Mouse (Mus musculus) left cerebral cortex, postnatal 10 days (tissue): ENCODE measurements around the gene Ppp4c. TPM values are rescaled to one million over a fixed set of nuclear protein-coding genes. Genes with fewer than 3 reads are reported as not detected.

ENCODE experiments used
- DNase-seq, 2 experiments: peaks; one replicate each; pipeline ENCODE4 v3.0.0; 2021 to 2022; ENCODE audit warnings: low spot score in 2 of 2, mixed read lengths in 1 of 2; ENCODE audit errors: extremely low spot score in 1 of 2
- intact Hi-C: fragments of 180-260 bp; cut with DNase I; formaldehyde crosslinking; loops from one replicate; pipeline ENCODE4 v1.15.1; 2025
- total RNA-seq, 2 experiments: library from RNA; stranded (reverse); gene quantifications; 2 replicates each; pipeline ENCODE4 v1.2.3; 2021

The Ppp4c gene
- 10 to 100 TPM; 54.4 to 56.2 TPM for total RNA-seq

DNA sequence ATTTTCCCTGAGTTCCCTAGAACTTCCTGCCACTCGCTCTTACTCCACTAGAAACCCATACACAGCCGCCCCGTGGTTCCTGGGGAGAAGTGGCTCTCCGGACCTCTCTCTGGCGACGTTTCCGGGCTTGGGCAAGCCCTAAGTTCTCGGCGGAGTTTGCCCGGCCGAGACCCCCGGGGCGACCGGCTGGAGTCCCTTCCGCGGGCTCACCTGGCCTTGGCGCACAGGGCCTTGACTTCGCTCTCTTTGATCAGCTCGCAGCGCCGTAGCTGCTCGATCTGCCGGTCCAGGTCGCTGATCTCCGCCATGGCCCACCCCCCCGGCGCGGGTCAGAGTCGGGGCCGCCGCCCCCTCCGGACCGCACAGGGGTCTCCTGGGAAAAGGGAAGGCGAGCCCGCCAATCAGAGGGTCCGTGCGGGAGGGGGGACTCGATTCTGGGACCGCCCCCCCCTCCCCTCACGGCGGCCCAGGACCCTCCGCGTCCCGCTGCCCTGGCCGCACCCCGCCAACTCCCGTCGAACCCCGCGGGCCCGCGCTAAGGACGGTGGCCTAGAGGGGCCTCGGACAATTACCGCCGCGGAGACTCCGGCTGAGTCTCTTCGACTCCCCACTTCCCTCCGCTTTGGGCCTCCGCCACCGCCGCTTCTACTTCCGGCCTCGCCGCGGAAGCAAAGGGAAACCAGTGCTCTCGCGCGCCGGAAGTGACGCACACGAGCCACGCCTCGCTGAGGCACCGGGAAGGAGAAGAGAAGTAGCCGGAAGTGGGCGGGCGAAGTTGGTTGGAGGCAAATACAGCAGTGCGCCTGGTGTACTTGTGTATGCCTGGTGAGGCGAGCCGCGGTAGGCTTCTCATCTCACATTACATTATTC, at the start of gene Ppp4c:
Ppp4c (minus strand) TSS at position 646 of the 870 bp plus-strand sequence.
- intact Hi-C loops = no loop called here
- peak; percentile 95 to 99 for DNase-seq

DNA sequence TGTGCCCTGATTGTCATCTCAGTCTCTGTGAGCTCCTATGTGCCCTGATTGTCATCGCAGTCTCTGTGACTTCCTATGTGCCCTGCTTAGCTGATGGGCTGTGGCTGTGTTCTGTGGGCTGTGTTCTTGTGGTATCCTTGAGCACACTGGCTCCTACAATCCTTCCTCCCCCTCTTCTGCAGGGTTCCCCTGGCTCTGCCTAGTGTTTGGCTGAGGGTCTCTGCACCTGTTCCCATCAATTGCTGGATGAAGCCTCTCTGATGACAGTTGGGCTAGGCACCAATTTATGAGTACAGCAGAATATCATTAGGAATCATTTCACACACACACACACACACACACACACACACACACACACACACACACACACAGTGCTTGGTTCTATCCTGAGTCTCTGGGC, 41.0 kb upstream of the Ppp4c start:
- intact Hi-C loops = loop anchor here (2.0 kb wide), 1 partner anchor 272 kb away; no protein-coding TSS in a partner anchor
- no peak for DNase-seq

DNA sequence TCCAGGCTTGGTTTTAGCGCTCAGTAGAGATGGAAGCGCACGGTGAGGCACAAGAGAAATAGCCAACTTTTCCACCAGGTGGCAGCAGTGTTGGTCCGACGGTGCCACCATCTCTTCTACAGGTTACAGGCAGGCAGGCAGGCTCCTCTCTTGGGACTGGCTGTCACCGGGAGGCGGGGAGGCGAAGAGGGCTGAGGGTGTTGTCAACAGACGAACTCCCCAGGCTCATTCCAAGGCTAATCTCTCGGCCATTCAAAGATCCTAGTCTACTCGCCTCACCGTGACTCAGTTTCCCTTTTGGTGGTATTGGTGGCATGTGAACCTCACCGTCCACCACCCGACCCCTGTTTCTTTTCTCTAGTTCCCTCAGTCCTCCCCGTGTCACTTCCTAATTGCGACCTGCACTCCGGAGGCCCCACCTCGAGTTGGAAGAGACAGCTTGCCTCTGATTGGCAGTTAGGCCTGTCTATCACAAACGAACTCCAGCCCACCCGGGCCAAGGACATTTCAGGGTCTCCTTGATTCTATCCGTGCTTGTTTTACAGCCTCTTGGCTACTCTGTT, 39.8 kb upstream of the Ppp4c start:
- DNase-seq = peak; percentile 73 to 81

DNA sequence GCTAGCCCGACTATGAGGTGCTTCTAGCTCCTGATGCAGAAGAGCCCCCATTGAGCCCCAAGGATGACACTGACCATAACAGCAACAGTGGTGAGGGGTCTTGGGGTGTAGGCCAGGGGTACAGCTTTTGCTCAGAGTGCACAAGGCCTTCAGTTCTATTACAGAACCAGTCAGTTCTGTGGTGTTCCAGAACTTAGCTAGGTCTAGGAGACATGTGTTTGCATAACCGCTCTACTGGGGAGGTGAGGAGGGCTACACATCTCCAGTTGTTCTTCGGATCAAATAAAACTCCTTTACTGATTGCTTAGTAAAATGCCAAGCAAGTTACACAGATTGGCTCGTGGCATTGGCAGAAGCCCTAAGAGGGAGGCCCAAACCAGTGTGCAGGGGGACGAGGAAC, 39.2 kb upstream of the Ppp4c start, which contains the start of gene 4930451I11Rik:
4930451I11Rik (minus strand) TSS at position 101 of the 400 bp plus-strand sequence.
- DNase-seq = no peak
- intact Hi-C loops = loop anchor here (2.0 kb wide), 1 partner anchor 279 kb away; no protein-coding TSS in a partner anchor

More for the DNA sequence above, 39.8 kb upstream of the Ppp4c start:
- intact Hi-C loops = loop anchor here (2.0 kb wide), 1 partner anchor 273 kb away; no protein-coding TSS in a partner anchor

DNA sequence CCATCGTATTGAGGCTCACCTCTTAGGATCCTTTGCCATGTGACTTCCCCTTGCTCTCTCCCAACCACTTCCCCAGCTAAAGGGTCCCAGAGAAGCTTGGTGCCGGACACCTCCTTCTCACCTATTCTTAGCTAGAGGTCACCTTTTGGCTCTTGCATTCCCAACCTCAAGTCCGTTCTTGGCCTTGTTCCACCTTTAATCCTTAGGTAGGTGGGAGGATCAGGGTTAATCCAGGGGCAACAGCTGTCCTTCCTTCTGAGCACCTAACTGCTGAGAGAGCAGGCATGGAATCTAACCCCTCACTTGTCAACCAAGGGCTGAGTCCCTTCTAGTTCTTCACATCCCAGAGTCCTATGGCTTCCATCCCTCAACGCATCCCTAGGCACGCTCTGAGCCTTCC, 33.7 kb upstream of the Ppp4c start:
- DNase-seq = no peak
- intact Hi-C loops = no loop called here

DNA sequence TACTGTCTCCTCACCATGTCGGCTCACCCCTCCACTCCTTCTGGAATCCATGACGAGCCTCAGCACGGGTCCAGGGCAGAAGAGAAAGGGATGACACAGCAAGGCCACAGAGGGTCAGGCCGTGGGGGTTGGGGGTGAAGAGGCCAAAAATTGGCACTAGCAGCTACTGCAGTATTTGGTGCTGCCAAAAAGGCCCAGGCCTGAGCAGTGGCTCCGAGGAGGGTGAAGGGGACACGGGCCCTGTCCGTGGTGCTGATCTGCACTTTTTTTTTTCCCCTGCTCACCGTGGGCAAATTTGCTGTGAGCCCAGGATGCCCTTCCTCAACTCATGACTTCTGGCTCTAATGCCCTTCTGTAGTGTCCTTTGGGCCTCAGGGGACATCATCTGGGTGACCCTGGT, 33.1 kb upstream of the Ppp4c start:
- DNase-seq = peak in 1 of 2 experiments; percentile 48
- intact Hi-C loops = no loop called here

DNA sequence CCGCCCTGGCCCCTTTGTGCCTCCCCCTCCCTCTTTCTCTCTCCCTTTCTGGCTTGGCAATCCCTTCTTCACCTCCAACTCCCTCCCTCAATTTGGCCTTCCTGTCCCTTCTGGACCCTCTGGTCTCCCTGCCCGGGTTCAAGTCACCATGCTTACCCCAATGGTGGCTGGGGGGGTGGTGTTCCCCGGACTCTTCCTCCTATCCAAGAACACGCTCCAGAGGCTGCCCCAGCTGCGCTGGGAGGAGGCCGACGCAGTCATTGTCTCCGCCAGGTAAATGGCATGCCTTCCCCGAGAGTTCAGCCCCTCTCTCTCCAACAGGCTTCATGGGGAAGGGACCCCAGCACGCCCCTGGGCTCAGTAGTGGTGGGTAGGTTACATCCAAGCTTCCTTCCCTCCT, 31.6 kb upstream of the Ppp4c start:
- no peak for DNase-seq
- intact Hi-C loops = loop anchor here (2.0 kb wide), 1 partner anchor 37 kb away; the partner anchor contains the start of gene Hirip3

DNA sequence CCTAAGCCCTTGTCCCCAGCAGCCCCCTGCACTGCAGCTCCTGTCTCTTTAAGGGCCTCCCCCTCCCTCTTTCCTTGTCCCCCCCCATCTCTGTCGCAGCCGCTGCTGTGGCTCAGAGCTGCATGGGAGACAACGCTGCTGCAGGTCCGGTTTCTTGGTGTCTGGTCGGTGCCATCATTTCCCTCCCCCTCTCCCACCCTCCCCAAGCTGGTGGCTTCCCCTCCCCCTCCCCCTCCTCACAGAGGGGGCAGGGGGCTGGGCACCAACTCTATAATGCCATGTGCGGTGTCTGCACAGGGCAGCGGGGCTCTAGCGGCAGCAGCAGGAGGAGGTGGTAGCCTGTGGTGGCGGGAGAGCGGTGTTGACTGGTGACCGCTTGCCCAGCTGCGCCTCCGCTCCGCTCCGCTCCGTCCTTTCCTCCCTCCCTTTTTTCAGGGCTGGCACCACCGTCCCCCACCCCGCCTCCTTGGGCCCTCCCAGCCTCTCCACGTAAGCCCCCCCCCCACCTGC, 31.0 kb upstream of the Ppp4c start:
- peak in 1 of 2 experiments; percentile 70 for DNase-seq
- intact Hi-C loops = loop anchor here (2.0 kb wide), 1 partner anchor 38 kb away; the partner anchor contains the start of gene Hirip3

DNA sequence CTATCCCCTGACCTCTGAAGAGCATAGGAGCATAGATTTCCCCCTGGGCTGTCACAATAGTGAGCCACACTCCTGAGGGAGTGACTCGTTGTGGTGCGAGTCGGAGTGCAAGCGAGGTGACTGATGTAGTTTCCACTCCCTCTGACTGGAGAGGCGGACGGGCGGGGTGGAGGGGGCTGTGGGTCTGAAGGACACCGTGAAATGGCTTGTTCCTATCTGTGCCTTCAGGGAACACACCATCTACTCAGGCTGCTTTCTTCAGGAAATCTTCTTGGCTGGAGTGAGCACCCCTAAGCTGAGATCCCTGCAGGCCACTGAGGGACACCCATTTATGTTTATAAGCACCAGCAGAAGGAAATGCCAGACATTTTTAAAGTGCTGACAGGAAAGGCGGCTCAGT, 30.4 kb upstream of the Ppp4c start:
- DNase-seq = peak in 1 of 2 experiments; percentile 49
- intact Hi-C loops = loop anchor here (2.0 kb wide), 1 partner anchor 38 kb away; the partner anchor contains the start of gene Hirip3

DNA sequence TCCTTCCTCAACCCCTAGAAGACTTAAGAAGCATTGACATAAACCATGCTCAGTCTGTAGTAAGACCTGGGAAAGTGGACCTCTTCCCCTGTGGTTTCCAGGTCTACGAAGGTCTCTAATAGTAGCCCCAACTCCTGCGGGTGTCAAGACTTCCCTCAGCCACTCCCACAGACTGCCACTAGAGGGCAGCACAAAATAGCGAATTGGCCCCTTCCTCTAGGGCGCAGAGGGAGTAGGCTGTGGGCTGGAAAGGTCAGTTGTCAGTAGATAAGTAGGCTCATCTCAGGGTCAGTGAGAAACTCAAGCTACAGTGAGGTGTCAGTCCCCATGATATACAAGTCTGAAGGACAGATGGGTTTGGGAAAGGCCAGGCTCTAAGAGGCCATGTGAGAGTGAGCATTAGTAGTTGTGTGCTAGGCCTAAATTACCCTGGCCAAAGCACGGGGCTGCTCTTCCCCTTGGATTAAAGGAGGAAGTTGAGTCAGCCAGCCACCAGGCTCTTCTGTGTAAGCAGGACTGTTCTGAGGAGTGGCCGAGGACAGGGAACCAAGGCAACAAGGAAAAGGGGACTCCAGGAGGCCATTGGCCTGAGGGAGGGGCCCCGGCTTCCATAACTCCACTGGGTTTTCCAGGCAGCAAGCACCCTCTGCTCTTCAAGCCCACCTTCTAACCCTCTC, 29.7 kb upstream of the Ppp4c start:
- peak; percentile 67 to 82 for DNase-seq
- intact Hi-C loops = loop anchor here (2.0 kb wide), 1 partner anchor 39 kb away; the partner anchor contains the start of gene Hirip3

DNA sequence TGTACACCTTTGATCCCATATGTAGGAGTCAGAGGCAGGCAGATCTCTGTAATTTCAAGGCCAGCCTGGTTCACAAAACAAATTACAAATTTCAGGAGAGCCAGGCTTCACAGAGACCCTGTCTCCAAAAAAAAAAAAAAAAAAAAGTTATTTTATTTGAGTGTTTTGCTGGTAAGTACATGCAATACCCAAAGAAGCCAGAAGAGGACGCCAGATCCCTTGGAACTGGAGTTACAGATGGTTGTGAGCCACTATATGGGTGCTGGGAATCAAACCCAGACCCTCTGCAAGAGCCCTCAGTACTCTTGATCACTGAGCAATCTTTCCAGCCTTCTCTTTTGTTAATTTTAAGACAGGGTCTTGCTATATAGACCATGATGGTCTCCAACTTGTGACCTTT, 26.5 kb upstream of the Ppp4c start:
- DNase-seq = no peak
- intact Hi-C loops = no loop called here

DNA sequence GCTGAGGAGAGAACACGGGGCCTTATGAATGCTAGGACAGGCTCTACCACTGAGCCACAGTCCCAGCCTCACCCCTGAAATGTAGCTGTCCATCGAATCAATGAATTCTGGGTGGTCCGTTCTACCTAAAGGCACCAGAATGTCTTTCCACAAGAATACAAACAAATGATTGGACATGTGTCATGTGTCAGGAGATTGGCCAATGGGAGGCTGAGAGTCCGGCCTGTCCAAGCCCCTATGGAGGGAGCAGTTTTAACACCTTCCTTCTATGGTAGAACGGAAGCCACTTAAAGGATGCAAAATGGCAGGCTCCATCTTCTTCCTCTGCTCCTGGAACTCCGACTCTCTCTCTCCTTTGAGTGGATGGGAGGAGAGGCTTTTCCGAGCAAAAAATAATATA, 25.3 kb upstream of the Ppp4c start:
- no peak for DNase-seq
- intact Hi-C loops = no loop called here

DNA sequence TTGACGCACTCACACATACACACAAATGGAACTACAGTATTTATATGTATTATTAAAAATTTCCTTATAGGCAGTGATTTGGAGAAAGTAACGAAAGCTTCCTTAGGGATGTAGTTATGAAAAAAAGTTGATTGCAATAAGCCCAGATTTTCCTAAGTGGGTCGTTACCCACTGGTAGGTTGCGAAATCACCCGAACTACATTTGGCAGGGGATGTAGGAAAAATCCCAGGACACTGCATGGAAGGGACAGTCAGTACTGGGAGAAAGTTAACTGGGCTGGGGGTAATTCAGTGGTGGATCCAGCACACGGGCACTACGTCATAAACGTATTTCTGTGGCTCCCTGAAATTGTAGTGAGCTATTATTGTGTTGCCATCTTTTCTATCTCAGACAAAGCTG, 24.2 kb upstream of the Ppp4c start:
- intact Hi-C loops = no loop called here
- no peak for DNase-seq

DNA sequence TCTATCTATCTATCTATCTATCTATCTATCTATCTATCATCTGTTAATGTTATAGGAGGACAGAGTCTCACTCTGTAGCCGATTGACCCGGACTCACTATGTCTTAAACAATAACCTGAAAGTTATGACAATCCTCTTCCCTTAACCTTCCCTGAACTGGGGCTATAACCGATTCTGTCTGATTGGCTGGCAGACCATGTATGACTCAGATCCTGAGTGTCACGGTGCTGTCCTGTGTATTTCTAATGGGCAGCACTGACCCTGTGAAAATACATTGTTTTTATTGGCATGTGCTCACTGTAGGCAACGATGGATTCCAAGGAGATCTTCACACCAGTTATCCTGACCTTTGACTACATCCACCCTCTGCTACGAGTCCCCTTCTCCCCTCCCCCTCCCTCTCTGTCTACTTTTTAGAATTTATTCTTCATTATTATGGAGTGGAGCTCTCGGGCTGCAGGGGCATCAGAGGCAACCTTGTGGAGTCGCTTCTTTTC, 23.5 kb upstream of the Ppp4c start:
- no peak for DNase-seq
- intact Hi-C loops = no loop called here

DNA sequence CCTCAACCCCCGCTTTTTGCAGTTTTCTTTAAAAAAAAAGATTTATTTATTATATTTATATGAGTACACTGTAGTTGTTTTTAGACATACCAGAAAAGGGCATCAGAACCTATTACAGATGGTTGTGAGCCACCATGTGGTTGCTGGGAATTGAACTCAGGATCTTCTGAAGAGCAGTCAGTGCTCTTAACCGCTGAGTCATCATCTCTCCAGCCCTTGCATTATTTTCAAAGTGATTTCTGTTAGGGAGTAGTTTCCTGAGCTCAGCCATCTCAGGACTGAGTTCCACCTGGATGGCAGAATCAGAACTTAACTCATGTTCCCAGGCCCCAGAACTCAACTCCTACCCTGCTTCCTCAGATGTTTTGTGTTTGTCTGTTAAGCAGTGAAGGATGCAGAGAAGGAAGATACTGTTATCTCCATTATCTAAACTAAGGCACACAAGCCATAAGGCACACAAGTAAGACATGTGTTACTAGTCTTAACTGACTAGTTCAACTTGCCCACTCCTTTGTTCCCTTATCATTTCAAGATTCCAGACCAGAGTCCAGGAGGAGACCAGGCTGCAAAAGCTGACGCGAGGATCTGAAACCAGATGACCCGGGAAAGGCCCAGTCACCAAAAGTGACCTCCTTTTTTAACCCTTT, 17.6 kb upstream of the Ppp4c start:
- intact Hi-C loops = no loop called here
- no peak for DNase-seq

DNA sequence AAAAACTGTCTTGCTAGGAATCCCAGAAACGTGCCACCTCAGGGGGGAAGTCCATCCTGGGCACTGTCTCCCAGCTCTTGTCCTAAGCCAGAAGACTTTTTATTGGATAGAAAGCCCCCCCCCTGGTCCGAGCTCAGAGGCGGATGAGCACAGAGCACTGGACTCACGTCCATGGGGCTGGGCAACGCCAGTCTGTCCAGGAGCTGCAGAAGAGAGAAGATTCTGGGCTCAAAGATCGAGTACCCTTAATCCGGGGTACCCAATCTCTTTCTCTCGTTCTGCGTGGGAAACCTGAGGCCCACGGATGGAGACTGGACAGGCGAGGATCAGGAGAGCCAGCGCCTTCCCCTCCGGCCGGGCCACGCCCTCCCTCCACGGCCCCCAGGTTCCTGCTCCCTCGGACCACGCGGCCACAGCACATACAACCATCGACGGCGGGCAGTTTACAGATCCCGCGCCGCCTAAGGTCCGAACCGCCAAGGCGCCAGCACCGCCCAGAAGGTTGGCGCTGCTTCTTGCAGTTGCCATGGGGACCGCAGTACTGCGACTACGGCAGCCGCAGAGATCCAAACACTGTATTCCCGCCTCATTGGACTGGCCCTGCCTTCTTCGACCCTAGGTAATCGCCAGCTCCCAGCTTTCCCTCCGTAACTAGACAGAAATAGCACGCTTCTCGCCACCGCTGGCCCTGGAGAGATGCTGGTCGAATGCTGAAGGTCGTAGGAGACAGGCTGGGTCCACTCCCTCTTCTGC, 16.6 kb upstream of the Ppp4c start:
- DNase-seq = peak; percentile 84 to 91
- intact Hi-C loops = no loop called here

DNA sequence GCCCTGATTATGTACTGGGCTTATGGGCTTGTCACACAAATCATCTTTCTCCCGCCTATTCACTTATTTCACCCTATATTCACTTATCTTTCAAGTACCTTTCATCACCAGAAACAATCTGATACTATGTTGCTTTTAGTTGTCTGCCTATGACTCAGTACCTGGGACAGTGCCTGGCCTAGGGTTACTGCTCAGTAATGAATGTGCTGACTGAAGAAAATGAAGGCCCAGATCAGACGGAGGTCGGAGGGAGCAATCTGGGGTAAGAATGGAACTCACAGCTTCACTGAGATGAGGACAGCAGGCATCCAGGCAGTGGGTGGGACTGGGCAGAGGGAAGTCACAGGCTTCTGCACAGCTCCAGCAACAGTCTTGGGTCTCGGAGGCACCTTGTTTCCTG, 15.1 kb upstream of the Ppp4c start:
- intact Hi-C loops = no loop called here
- no peak for DNase-seq

DNA sequence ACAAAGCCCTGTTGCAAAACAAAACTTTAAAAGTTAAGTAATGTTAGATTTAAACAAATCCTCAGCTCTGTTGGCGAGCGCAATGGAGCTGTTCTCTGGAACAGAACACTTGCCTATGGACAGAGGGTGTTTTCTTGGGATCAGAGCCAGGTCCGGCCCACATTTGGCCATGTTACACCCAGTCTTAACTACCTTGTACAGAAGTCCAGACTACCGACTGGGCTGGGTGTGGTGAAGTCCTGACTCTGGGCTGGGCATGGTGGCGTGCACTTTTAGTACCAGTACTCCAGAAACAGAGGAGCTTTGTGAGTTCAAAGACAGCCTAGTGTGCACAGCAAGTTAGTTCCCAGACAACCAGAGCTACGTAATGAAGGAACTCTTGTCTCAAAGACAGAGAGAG, 14.7 kb upstream of the Ppp4c start:
- intact Hi-C loops = no loop called here
- no peak for DNase-seq
